Mouse (Mus musculus): ENCODE measurements around the gene Khdrbs1.

GRCm38 (mm10) chr4:129741974-129742231, 200 bp downstream of the Khdrbs1 start:
- TF ChIP-seq POLR2A (IDR thresholded peaks at IDR 0.05; ENCODE audit: low read depth, low read length) = no peak; the same call in 1 of the 2 replicates
- TF ChIP-seq EP300 (IDR thresholded peaks at IDR 0.05; ENCODE audit: low read length) = no peak
- TF ChIP-seq USF2 (conservative IDR thresholded peaks at IDR 0.05; ENCODE audit: low read depth, low read length) = no peak
- TF ChIP-seq USF1 (IDR thresholded peaks at IDR 0.05; ENCODE audit: low read depth, low read length) = no peak
- no peak for TF ChIP-seq CHD1 (IDR thresholded peaks at IDR 0.05; ENCODE audit: low read depth, low read length)
- TF ChIP-seq ZMIZ1 (IDR thresholded peaks at IDR 0.05; ENCODE audit: low read depth, low read length) = no peak
- no peak for TF ChIP-seq CTCF (conservative IDR thresholded peaks at IDR 0.05 in 1 of 2, IDR thresholded peaks at IDR 0.05 in 1 of 2; ENCODE audit: low read depth in 2 of 2, low read length in 2 of 2)
- no peak for TF ChIP-seq MAZ (IDR thresholded peaks at IDR 0.05; ENCODE audit: low read depth, low read length)
- TF ChIP-seq SIN3A (IDR thresholded peaks at IDR 0.05; ENCODE audit: low read length) = no peak
- TF ChIP-seq CHD2 (IDR thresholded peaks at IDR 0.05; ENCODE audit: low read length) = no peak
- no peak for TF ChIP-seq MAX (IDR thresholded peaks at IDR 0.05; ENCODE audit: low read length)

Data from CH12.LX (cell line).